Mouse (Mus musculus) midbrain, embryonic 15.5 days (tissue): ENCODE measurements at regions not wholly inside any gene's neighbourhood (a gene's known extent, or its start where the extent isn't known, plus 50 kb on each side); places are given as distances from the start of the nearest gene placed in this dataset.
"Not testable (repeated sequence)": the region's sequence is repeated elsewhere in the genome, so short reads cannot be mapped to it uniquely, and the experiment has no call there.

Experiments
- ATAC-seq: fragments of 200-750 bp; cut with Nextera tagmentation; replicated peaks from 2 replicates; pipeline ENCODE4 v1.8.0; 2017; ENCODE audit warnings: moderate TSS enrichment
- H3K27ac ChIP-seq: fragments of 300-500 bp; sonication (generic); 2 replicates; pipeline ENCODE4 v1.5.1; 2015; ENCODE audit warnings: mild to moderate bottlenecking, inconsistent platforms
- H3K27me3 ChIP-seq: fragments of 300-500 bp; sonication (generic); replicated peaks from 2 replicates; pipeline ENCODE4 v1.6.1; 2015; ENCODE audit warnings: inconsistent platforms
- H3K36me3 ChIP-seq: fragments of 300-500 bp; sonication (generic); replicated peaks from 2 replicates; pipeline ENCODE4 v1.6.1; 2015; ENCODE audit warnings: inconsistent platforms
- H3K4me1 ChIP-seq: fragments of 300-500 bp; sonication (generic); 2 replicates; pipeline ENCODE4 v1.6.1; 2015; ENCODE audit warnings: inconsistent platforms
- H3K4me2 ChIP-seq: fragments of 300-500 bp; sonication (generic); 2 replicates; pipeline ENCODE4 v1.6.1; 2015; ENCODE audit warnings: inconsistent platforms, mild to moderate bottlenecking, moderate library complexity
- H3K4me3 ChIP-seq: fragments of 300-500 bp; sonication (generic); 2 replicates; pipeline ENCODE4 v1.5.1; 2015; ENCODE audit warnings: mild to moderate bottlenecking, inconsistent platforms
- H3K9ac ChIP-seq: fragments of 300-500 bp; sonication (generic); 2 replicates; pipeline ENCODE4 v1.6.1; 2015; ENCODE audit warnings: mild to moderate bottlenecking, inconsistent platforms
- H3K9me3 ChIP-seq: fragments of 300-500 bp; sonication (generic); 2 replicates; pipeline ENCODE4 v1.6.1; 2016; ENCODE audit warnings: inconsistent platforms
- WGBS: fragments of 180-500 bp; shearing (Covaris S2); methylation state at CpG from one replicate; pipeline ENCODE4 v1.1.7; 2015; ENCODE audit warnings: mixed read lengths; 5-methylcytosine and 5-hydroxymethylcytosine counted together

DNA sequence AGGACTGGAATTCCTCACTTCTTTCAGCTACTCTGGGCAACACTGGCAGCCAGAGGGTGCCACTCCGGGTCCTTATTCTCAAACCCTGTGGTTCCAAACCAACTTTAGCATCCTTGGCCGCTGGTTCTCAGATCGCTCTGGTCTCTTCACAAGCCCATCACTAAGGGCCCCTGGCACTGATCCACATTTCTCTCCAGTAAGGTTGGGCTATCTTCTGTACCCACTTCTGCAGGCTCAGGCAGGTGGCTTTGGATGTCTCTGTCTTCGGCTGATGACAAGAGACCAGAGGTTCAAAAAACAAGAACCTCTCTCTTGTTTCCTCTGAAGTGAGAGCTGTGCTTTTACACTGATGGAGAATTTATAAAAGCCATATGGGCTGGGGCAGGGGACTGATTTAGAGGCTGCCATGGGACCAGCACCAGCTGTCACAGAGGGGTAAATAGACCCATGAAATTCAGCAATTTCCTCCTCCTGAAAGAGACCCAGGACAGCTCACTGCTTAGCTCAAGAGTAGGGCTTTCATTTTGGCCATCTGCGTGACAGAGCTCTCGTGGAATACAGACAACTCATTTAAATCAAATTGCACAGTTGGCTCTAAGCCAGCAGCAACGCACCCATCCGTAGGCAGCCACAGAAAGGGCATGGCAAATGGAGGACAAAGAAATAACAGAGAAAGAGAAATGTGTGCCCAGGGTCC, 54.3 kb upstream of the Dynlt1c start:
- H3K27ac ChIP-seq, H3K4me2 ChIP-seq, H3K9me3 ChIP-seq, H3K36me3 ChIP-seq, H3K4me3 ChIP-seq, H3K27me3 ChIP-seq, H3K4me1 ChIP-seq, H3K9ac ChIP-seq: not testable (repeated sequence)
- no CpG with 5 or more reads among the region's 8 CpGs for WGBS
- ATAC-seq: peak; percentile 84

DNA sequence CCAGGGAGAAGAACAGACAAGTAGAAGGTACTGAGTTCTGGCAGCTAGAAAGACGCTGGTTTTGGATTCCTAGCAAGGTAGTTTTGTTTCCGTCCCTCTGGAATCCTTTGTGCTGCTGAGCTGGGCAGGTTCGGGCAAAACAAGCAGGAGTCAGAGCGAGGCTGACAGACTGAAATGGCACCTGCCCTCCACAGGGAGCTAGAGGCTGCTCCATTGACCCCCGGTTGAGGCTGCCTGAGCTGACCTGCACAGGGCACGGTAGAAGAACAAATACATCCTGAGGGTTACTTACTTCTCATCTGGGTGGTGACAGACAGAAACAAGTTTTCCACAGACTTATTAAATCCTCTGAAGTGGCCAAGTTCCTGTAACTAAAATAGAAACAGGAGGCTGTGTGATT, 53.5 kb upstream of the Dynlt1c start:
- H3K9ac ChIP-seq, H3K9me3 ChIP-seq, H3K4me2 ChIP-seq, H3K4me3 ChIP-seq, H3K4me1 ChIP-seq, H3K27ac ChIP-seq, H3K27me3 ChIP-seq, H3K36me3 ChIP-seq: not testable (repeated sequence)
- WGBS: no CpG with 5 or more reads among the region's 6 CpGs
- ATAC-seq: 0 out of 2 replicates have a peak, but pooled peaks have one; percentile 48
